Comparison of ENCODE assay signal across 25 mouse cellular contexts in genomic region chr5:140202451-140202850, GRCm38 (mm10).
DNase-seq lines count a peak whose midpoint lies in the region; TF ChIP-seq lines count a peak whose summit lies in the region.
"Had no signal": no experiment of that assay in that cellular context is flagged by ENCODE, and none has a peak within 500 bp of the region (broad histone marks: within the 10 kb centered on the region; RNA-seq: fewer than 3 reads in every experiment).

No protein-coding gene starts in this region.

- no peak for TF ChIP-seq EP300 in MEL (IDR thresholded peaks at IDR 0.05; ENCODE audit: low read depth in 1 of 2, low read length in 2 of 2)

- H3K4me1 ChIP-seq in thymus, adult 2 months (replicated peaks; ENCODE audit: control insufficient read depth, insufficient read depth, low read length) = peaks cover 75% of the 10 kb centered on the region
- H3K4me1 ChIP-seq in MEL (ENCODE audit: control insufficient read depth in 1 of 2, insufficient read depth in 2 of 2, low read length in 2 of 2) = peaks cover 0 to 3% of the 10 kb centered on the region in 2 experiments; a peak in 1 of 4 replicates
- H3K4me1 ChIP-seq in heart, embryonic 10.5 days = peaks cover 21% of the 10 kb centered on the region
- H3K4me1 ChIP-seq: embryonic facial prominence, embryonic 13.5 days; embryonic facial prominence, embryonic 15.5 days; forebrain, embryonic 12.5 days had no signal

- TF ChIP-seq RAD21 in MEL (IDR thresholded peaks at IDR 0.05; ENCODE audit: low read depth, low read length) = no peak

- H3K79me2 ChIP-seq in MEL (ENCODE audit: control insufficient read depth, insufficient read depth, low read length, poor library complexity) = no peaks in the 10 kb centered on the region

- peak overlapping the region; percentile 96 for H3K27ac ChIP-seq in thymus, adult 2 months (ENCODE audit: control insufficient read depth, insufficient read depth, low read length)
- H3K27ac ChIP-seq in MEL (ENCODE audit: control insufficient read depth, low read depth, low read length) = no peak overlapping the region
- H3K27ac ChIP-seq in heart, embryonic 10.5 days = no peak overlapping the region
- H3K27ac ChIP-seq: embryonic facial prominence, embryonic 13.5 days; embryonic facial prominence, embryonic 15.5 days; forebrain, embryonic 10.5 days; forebrain, embryonic 12.5 days had no signal

- TF ChIP-seq POLR2A in thymus, adult 2 months (IDR thresholded peaks at IDR 0.05; ENCODE audit: control insufficient read depth, extremely low read depth, insufficient read depth, low read length, poor library complexity) = no peak
- TF ChIP-seq POLR2A in MEL (IDR thresholded peaks at IDR 0.05; ENCODE audit: control insufficient read depth in 1 of 2, insufficient read depth in 1 of 2, low read depth in 1 of 2, low read length in 2 of 2, poor library complexity in 1 of 2) = no peak

- H3K36me3 ChIP-seq in thymus, adult 2 months (ENCODE audit: control insufficient read depth, insufficient read depth, low read length) = no peaks in the 10 kb centered on the region
- H3K36me3 ChIP-seq in MEL (ENCODE audit: control insufficient read depth in 1 of 2, insufficient read depth in 2 of 2, low read length in 2 of 2) = peaks cover 2% of the 10 kb centered on the region in 2 experiments; a peak in 1 of 4 replicates
- no peaks in the 10 kb centered on the region for H3K36me3 ChIP-seq in heart, embryonic 10.5 days
- H3K36me3 ChIP-seq: embryonic facial prominence, embryonic 15.5 days; forebrain, embryonic 12.5 days had no signal

- no peaks in the 10 kb centered on the region for H3K9me3 ChIP-seq in MEL (replicated peaks; ENCODE audit: insufficient read depth, low read length)
- no peaks in the 10 kb centered on the region for H3K9me3 ChIP-seq in heart, embryonic 10.5 days
- H3K9me3 ChIP-seq: embryonic facial prominence, embryonic 13.5 days; embryonic facial prominence, embryonic 15.5 days; forebrain, embryonic 10.5 days; forebrain, embryonic 12.5 days; G1E had no signal

- WGBS in thymus, adult 2 months = 96% methylated on average over 2 of the region's 2 CpGs
- 76% methylated on average over 2 of the region's 2 CpGs for WGBS in heart, embryonic 10.5 days

- H3K9ac ChIP-seq in MEL (ENCODE audit: control insufficient read depth, low read depth, low read length, poor library complexity, severe bottlenecking) = no peak overlapping the region
- H3K9ac ChIP-seq: embryonic facial prominence, embryonic 13.5 days; embryonic facial prominence, embryonic 15.5 days; forebrain, embryonic 12.5 days had no signal

- no peak for DNase-seq in thymus, adult 2 months
- no peak for DNase-seq in thymus, postnatal 14 days
- DNase-seq in 3T3-L1 (ENCODE audit: low read depth, low spot score) (peak; percentile 58), MEL (ENCODE audit: low read depth, low spot score) (peak; percentile 29)
- no peak for DNase-seq in heart, embryonic 10.5 days (ENCODE audit: low spot score)
- no peak for DNase-seq in T-cell, adult 2 months (ENCODE audit: low spot score)
- DNase-seq: adrenal gland, adult 2 months; adrenal gland, postnatal 10 days; adrenal gland, postnatal 25 days; B cell, adult 2 months; cerebellum, adult 11 months; cerebellum, adult 18-20 months; cerebellum, adult 8-10 months; cerebellum, adult 9-11 months; cerebellum, postnatal 14 days; cerebellum, postnatal 36 days; embryo, embryonic 11 days had no signal

- H3K4me3 ChIP-seq in thymus, adult 2 months (ENCODE audit: control insufficient read depth, insufficient read depth, low read length) = no peak overlapping the region
- H3K4me3 ChIP-seq in MEL (ENCODE audit: control insufficient read depth in 1 of 2, insufficient read depth in 1 of 2, low read depth in 2 of 2, low read length in 2 of 2) = no peak overlapping the region
- no peak overlapping the region for H3K4me3 ChIP-seq in heart, embryonic 10.5 days
- H3K4me3 ChIP-seq: embryonic facial prominence, embryonic 13.5 days; embryonic facial prominence, embryonic 15.5 days; erythroblast, embryonic 14.5 days; forebrain, embryonic 10.5 days; forebrain, embryonic 12.5 days had no signal

- TF ChIP-seq CTCF in thymus, adult 2 months (IDR thresholded peaks at IDR 0.05; ENCODE audit: borderline replicate concordance, control insufficient read depth, extremely low read depth, insufficient read depth, low read length, poor library complexity) = no peak
- TF ChIP-seq CTCF in MEL (IDR thresholded peaks at IDR 0.05 in 2 of 3, conservative IDR thresholded peaks at IDR 0.05 in 1 of 3; ENCODE audit: control insufficient read depth in 1 of 3, insufficient read depth in 1 of 3, low read depth in 2 of 3, low read length in 3 of 3, poor library complexity in 1 of 3, severe bottlenecking in 1 of 3) = no peak

- no peaks in the 10 kb centered on the region for H3K27me3 ChIP-seq in thymus, adult 2 months (ENCODE audit: control insufficient read depth, insufficient read depth, low read length)
- H3K27me3 ChIP-seq in MEL (ENCODE audit: control insufficient read depth in 1 of 2, insufficient read depth in 2 of 2, low read length in 2 of 2) = no peaks in the 10 kb centered on the region
- H3K27me3 ChIP-seq in heart, embryonic 10.5 days (ENCODE audit: insufficient read depth, poor library complexity, severe bottlenecking) = peaks cover 12% of the 10 kb centered on the region; the same call in 1 of the 2 replicates
- H3K27me3 ChIP-seq: CH12.LX; embryonic facial prominence, embryonic 13.5 days; embryonic facial prominence, embryonic 15.5 days; forebrain, embryonic 12.5 days; Patski had no signal

TF ChIP-seq in MEL, 35 proteins besides CTCF, POLR2A, EP300 and RAD21:
- TF ChIP-seq MYB (IDR thresholded peaks at IDR 0.05; ENCODE audit: low read depth, low read length) (no peak), KAT2A (conservative IDR thresholded peaks at IDR 0.05; ENCODE audit: low read depth, low read length) (no peak), SMC3 (IDR thresholded peaks at IDR 0.05; ENCODE audit: low read depth, low read length) (no peak), CHD1 (IDR thresholded peaks at IDR 0.05; ENCODE audit: low read depth, low read length) (no peak), ETS1 (IDR thresholded peaks at IDR 0.05; ENCODE audit: low read depth, low read length) (no peak), MEF2A (IDR thresholded peaks at IDR 0.05; ENCODE audit: extremely low read depth, insufficient replicate concordance, low read depth, low read length, poor library complexity, severe bottlenecking) (no peak), USF1 (IDR thresholded peaks at IDR 0.05; ENCODE audit: low read depth, low read length) (no peak), TBP (IDR thresholded peaks at IDR 0.05; ENCODE audit: low read depth, low read length) (no peak), TCF12 (IDR thresholded peaks at IDR 0.05; ENCODE audit: low read depth, low read length) (no peak), MAX (IDR thresholded peaks at IDR 0.05; ENCODE audit: low read length) (no peak), USF2 (IDR thresholded peaks at IDR 0.05; ENCODE audit: borderline replicate concordance in 1 of 2, insufficient read depth in 1 of 2, low read depth in 1 of 2, low read length in 2 of 2) (no peak), E2F4 (IDR thresholded peaks at IDR 0.05; ENCODE audit: borderline replicate concordance, low read depth, low read length) (no peak), BHLHE40 (IDR thresholded peaks at IDR 0.05; ENCODE audit: borderline replicate concordance, low read depth, low read length) (no peak), HCFC1 (IDR thresholded peaks at IDR 0.05; ENCODE audit: low read depth, low read length) (no peak), UBTF (IDR thresholded peaks at IDR 0.05; ENCODE audit: borderline replicate concordance, insufficient read depth, low read depth, low read length) (no peak)
TF ChIP-seq in MEL: peak in this region for 0.

Comparison
In these comparisons a context has a peak if more than half of its experiments do, and no peak if none do; other contexts are left out.
1. DNase-seq: peak in 3T3-L1 (single experiment) and MEL (single experiment); none in thymus, adult 2 months (single experiment), thymus, postnatal 14 days (single experiment), heart, embryonic 10.5 days (single experiment) and T-cell, adult 2 months (single experiment).